Mouse (Mus musculus): Measurements from ENCODE around the gene Rpl7l1. TPM values are rescaled to one million over a fixed set of nuclear protein-coding genes. Genes with fewer than 3 reads are reported as not detected.
"Not testable (repeated sequence)": the region's sequence is repeated elsewhere in the genome, so short reads cannot be mapped to it uniquely, and the experiment has no call there.

Gene Rpl7l1
- polyA plus RNA-seq (2015; fragmentation: Nextera tagmentation; extraction: Ambion mirVana) = 136 and 137 TPM in 2 replicates

GRCm38 (mm10) chr17:46782341-46783221 lies at the start of gene Rpl7l1:
Gene Rpl7l1 (minus strand): TSS chr17:46782672.
- DNase-seq (ENCODE audit: low spot score) = peak; percentile 95

- DNase-seq (ENCODE audit: low spot score) = peak; percentile 18
These were observed 47.5 kb upstream of the Rpl7l1 start for GRCm38 (mm10) chr17:46829856-46830535.

DNA sequence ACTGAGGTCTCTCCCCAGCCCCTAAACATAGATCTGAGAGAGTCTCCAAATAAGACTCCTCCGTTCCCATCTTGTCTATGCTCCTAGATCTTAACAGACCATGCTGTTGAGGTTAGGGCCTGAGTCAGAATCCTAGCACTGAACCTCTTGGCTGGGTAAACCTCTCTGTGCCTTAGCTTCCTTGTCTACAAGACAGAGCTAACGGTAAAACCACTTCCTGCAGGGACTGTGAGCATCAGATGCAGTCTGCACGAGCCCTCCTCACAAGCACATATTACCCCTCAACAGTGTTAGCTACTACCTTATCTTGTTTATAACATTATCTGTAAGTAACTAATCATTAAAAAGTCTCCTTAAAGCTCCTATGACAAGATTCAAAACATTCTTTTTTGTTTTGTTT lies 46.5 kb upstream of the Rpl7l1 start:
- DNase-seq (ENCODE audit: low spot score) = peak; percentile 81

GRCm38 (mm10) chr17:46823091-46823490 lies 40.6 kb upstream of the Rpl7l1 start:
- no peak for DNase-seq (ENCODE audit: low spot score)

- no peak for DNase-seq (ENCODE audit: low spot score)
These were observed 38.2 kb upstream of the Rpl7l1 start for GRCm38 (mm10) chr17:46820628-46821027.

DNA sequence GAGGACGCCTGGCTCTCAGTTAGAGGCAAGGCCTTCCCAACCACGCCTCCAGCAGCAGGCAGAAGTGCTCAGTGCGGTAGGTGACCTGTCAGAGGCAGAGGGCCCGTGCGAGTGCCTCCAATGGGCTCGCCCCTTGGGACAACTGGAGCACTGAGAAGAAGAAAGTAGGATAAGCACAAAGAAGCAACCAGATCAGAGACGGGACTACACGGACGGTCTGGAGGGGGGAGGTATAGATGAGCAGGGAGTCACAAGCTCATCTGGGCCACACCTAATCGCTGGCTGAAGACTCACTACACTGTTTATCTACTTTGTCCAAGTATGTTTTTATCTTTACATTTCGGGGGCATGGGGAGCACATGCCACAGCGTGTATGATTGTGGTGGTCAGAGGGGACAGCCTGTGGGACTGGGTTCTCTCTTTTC lies 35.3 kb upstream of the Rpl7l1 start:
- DNase-seq (ENCODE audit: low spot score) = no peak

- DNase-seq (ENCODE audit: low spot score) = peak; percentile 37
These were observed 33.8 kb upstream of the Rpl7l1 start for GRCm38 (mm10) chr17:46816306-46816705.

- no peak for DNase-seq (ENCODE audit: low spot score)
These were observed 32.0 kb upstream of the Rpl7l1 start for GRCm38 (mm10) chr17:46814497-46814896.

DNA sequence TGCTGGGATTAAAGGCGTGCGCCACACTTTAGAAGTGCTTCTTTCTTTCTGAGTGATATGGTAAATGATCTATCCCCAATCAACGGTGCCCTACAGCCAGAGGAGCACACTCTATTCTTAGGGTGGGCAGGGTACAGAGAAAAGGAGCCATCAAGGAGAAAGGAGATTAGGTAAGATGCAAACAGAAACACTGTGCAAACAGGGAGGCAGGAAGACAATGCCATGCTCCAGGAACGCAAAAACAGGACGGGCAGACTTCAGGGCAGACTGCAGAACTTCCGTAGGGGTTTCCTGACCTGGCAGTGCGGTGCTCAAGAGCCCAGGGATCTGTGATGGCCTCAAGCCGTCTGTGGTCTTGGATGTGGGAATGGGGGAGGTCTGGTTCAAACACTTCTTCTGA lies 31.2 kb upstream of the Rpl7l1 start:
- no peak for DNase-seq (ENCODE audit: low spot score)

GRCm38 (mm10) chr17:46812442-46812841 lies 30.0 kb upstream of the Rpl7l1 start:
- no peak for DNase-seq (ENCODE audit: low spot score)

DNA sequence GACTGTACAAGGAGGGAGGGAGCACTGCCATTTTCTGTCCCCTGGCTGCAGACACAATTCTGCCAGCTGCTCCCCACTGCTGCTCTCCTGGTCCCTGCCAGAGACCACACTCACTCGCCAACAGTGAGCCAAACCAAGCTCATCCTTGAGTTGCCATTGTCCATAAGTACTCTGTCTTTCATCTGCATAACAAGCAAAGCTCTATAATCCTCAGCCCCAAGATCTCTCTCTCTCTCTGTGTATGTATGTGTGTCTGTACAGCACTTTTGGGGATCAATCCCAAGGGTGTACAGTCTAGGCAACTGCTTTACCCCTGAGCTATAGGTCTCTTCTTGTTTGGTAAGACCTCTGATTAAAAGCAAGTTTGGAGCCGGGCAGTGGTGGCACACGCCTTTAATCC lies 28.2 kb upstream of the Rpl7l1 start:
- DNase-seq (ENCODE audit: low spot score) = no peak

DNA sequence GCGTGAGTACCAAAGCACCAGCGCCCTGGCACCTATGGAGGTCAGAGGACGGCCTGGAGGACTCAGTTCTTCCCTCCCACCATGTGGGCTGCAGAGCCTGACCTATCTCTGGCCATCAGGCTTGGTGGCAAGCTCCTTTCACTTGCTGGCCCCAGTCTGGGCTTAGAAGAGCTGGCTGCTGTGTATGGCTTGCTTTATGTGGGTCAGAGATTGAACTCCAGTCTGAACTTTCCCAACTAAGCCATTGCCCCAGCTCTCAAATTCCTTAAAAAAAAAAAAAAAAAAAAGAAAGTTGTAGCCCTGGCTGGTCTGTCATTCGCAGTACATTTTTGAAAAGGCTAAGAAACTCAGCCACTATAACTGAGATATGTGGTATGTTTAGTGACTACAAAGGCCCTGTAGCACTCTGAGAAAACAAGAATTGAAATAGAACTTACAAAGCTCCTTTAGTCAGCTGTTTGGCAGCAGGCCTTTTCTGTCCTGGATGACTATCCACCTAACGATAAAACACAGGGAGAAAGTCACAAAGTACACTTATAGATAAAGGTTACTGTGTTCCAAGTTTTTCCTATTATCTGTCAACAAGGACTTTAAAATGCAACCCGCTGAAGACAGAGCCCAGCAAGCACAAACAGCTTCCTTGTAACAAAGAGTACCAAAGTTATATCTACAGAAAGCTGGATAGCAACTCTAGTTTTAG lies 26.8 kb upstream of the Rpl7l1 start:
- no peak for DNase-seq (ENCODE audit: low spot score)

DNA sequence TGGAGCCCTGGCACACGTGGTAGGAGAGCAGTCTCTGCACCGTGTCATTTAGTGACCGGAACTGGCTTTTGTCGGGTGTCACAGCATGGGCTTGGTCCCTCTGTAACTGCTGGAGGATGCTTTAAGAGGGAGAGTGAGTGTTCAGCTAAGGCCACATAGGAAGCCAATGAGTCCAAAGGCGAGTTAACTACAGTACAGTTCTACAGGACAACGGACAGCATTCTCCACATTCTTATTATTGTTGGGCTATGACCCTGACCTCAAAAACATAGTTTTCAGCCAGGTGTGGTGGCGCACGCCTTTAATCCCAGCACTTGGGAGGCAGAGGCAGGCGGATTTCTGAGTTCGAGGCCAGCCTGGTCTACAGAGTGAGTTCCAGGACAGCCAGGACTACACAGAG lies 25.9 kb upstream of the Rpl7l1 start:
- no peak for DNase-seq (ENCODE audit: low spot score)

- no peak for DNase-seq (ENCODE audit: low spot score)
These were observed 19.3 kb upstream of the Rpl7l1 start for GRCm38 (mm10) chr17:46801761-46802160.

DNA sequence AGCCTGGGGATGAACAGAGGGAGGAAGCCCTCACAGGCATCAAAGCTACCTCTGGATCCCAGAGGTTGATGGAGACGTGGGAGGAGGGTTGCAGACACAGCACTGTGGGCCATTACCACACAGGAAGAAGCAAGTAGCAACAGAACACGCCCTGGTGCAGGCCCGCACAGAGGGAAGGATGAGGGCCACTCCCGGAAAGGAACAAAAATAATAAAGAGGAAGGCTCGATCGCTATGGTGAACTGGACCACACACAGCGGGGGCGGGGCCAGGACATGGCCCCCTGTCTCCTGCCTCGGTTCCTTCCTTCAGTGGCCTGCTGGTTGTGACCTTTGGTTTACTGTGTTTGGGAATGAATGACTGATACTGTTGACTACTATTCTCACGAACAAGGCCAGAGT lies 17.2 kb upstream of the Rpl7l1 start:
- no peak for DNase-seq (ENCODE audit: low spot score)

GRCm38 (mm10) chr17:46797386-46797785 lies 14.9 kb upstream of the Rpl7l1 start:
- no peak for DNase-seq (ENCODE audit: low spot score)

DNA sequence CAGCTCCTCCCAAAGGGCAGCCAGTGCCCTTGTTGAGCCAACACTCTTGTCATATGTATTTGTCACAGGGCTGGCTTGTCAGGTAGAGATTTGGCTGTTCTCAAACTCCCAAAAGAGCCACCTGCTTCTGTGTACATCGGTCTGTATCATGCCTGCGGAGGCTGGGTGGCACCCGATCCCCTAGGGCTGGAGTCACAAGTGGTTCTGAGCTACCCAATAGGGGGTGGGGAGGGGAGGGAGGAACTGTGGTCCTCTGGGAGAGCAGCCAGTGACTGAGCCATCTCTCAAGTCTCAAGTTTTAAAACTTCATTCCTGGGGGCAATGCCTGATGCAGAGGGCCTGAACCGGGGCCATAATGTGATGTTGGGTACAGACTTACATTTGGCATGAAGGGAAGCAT lies 14.3 kb upstream of the Rpl7l1 start:
- DNase-seq (ENCODE audit: low spot score) = no peak

GRCm38 (mm10) chr17:46792963-46793362 lies 10.5 kb upstream of the Rpl7l1 start:
- DNase-seq (ENCODE audit: low spot score) = no peak

GRCm38 (mm10) chr17:46787974-46788373 lies 5.5 kb upstream of the Rpl7l1 start:
- DNase-seq (ENCODE audit: low spot score) = not testable (repeated sequence)

- no peak for DNase-seq (ENCODE audit: low spot score)
These were observed 4.5 kb upstream of the Rpl7l1 start for GRCm38 (mm10) chr17:46786952-46787351.

DNA sequence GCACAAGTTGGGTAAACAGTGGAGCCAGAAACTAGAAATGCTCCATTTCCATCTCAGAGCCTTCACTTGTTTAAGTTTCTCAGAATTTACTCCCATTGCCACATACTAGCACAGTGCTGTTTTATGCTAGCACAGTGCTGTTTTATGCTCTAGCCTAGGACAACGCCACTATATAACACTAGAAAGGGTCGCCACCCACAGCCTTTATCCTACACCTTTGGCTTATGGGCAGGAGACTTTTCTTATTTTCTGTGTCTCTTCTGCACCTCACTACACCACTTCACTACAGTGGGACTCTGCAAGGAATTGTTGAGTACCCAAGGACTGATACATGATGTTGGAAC lies 722 bp upstream of the Rpl7l1 start:
- no peak for DNase-seq (ENCODE audit: low spot score)

DNA sequence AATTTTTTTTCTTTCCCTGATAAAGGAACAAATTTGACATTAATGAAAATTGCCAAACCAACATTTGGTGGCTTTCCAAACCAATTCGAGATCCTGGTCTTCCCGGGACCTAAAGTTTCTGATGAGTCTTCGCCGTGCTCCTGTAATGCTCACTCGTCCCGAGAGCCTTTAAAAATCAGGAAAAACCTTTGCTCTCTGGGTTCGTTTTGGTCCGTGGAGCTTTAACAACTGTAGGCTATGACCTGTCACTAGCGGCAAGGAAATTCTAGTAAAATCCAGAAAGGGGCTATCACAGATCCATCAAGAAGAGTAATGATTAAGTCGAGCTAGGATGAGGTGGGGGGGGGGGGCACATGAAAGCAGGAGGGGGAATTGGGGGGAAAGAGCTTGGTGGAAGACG lies 596 bp downstream of the Rpl7l1 start:
- no peak for DNase-seq (ENCODE audit: low spot score)
